Mouse (Mus musculus) embryonic stem cell, embryonic (primary cell): ENCODE data around the gene Snx18.

Experiments
- CTCF ChIA-PET, 4 experiments: fragments of 300-600 bp in 2 of 4; fragments of 350-600 bp in 2 of 4; sonication (Branson Sonifier 250); formaldehyde crosslinking; loops; one replicate each; lab custom pipeline; 2022; ENCODE audit warnings: inconsistent platforms in 2 of 4; lab: Charles Lee
- POLR2A ChIA-PET, 4 experiments: fragments of 300-600 bp in 2 of 4; fragments of 350-600 bp in 2 of 4; sonication (Branson Sonifier 250); formaldehyde crosslinking; loops; one replicate each; lab custom pipeline; 2022; ENCODE audit warnings: antibody characterized with exemption in 4 of 4, inconsistent platforms in 1 of 4; lab: Charles Lee

Snx18 gene

GRCm38 (mm10) chr13:113606741-113607358 is 11.5 kb downstream of the Snx18 start:
- ChIA-PET CTCF (interaction anchor here in 3 of 4 experiments (0.6 to 3.4 kb wide), 6 partner anchors 11 to 337 kb away, joined by 3 to 31 read pairs (median 4); partner anchors contain the start of gene Snx18 (in 2 of the 3)), POLR2A (interaction anchor here in 3 of 4 experiments (0.6 to 11.0 kb wide), 37 partner anchors 8 to 679 kb away, joined by 3 to 169 read pairs (median 5); partner anchors contain the start of genes Snx18 (in 3 of the 3), BC067074 (in 2 of the 3), Arl15 (in 1 of the 3) and Dhx29 (in 1 of the 3))

- POLR2A ChIA-PET = interaction anchor here in 3 of 4 experiments (0.7 to 11.0 kb wide), 29 partner anchors 7 to 679 kb away, joined by 3 to 169 read pairs (median 5); partner anchors contain the start of genes Snx18 (in 3 of the 3), BC067074 (in 2 of the 3), Arl15 (in 1 of the 3) and Dhx29 (in 1 of the 3)
- CTCF ChIA-PET = interaction anchor here (0.5 to 3.4 kb wide), 7 partner anchors 10 to 565 kb away, joined by 3 to 31 read pairs (median 5); partner anchors contain the start of gene Snx18 (in 2 of the 4)
Observed at GRCm38 (mm10) chr13:113606131-113606530, 12.2 kb downstream of the Snx18 start.

- ChIA-PET POLR2A (interaction anchor here in 3 of 4 experiments (0.7 to 11.0 kb wide), 27 partner anchors 8 to 678 kb away, joined by 3 to 169 read pairs (median 5); partner anchors contain the start of genes Snx18 (in 3 of the 3), BC067074 (in 2 of the 3), Arl15 (in 1 of the 3) and Dhx29 (in 1 of the 3)), CTCF (interaction anchor here (0.5 to 3.4 kb wide), 6 partner anchors 9 to 565 kb away, joined by 4 to 31 read pairs (median 5); partner anchors contain the start of gene Snx18 (in 2 of the 4))
Observed at GRCm38 (mm10) chr13:113605693-113606092, 12.7 kb downstream of the Snx18 start.

- ChIA-PET CTCF (interaction anchor here in 2 of 4 experiments (0.5 to 1.0 kb wide), 4 partner anchors 14 to 263 kb away, joined by 3 to 7 read pairs (median 6); partner anchors contain the start of gene Snx18 (in 1 of the 2)), POLR2A (interaction anchor here in 3 of 4 experiments (0.6 to 11.0 kb wide), 17 partner anchors 8 to 1010 kb away, joined by 3 to 169 read pairs (median 5); partner anchors contain the start of gene Snx18 (in 2 of the 3))
Observed at GRCm38 (mm10) chr13:113604321-113604720, 14.0 kb downstream of the Snx18 start.

GRCm38 (mm10) chr13:113602882-113603342 is 15.5 kb downstream of the Snx18 start:
- CTCF ChIA-PET = no interaction called here
- POLR2A ChIA-PET = interaction anchor here in 2 of 4 experiments (1.0 to 11.0 kb wide), 5 partner anchors 10 to 192 kb away, joined by 3 to 169 read pairs (median 3); partner anchors contain the start of genes Arl15 (in 1 of the 2) and Snx18 (in 1 of the 2)

GRCm38 (mm10) chr13:113601831-113602604 is 16.3 kb downstream of the Snx18 start:
- ChIA-PET POLR2A (interaction anchor here in 2 of 4 experiments (0.9 to 11.0 kb wide), 8 partner anchors 9 to 193 kb away, joined by 3 to 169 read pairs (median 4); partner anchors contain the start of genes Snx18 (in 2 of the 2) and Arl15 (in 1 of the 2)), CTCF (interaction anchor here in 1 of 4 experiments (0.6 kb wide), 1 partner anchor 16 kb away, joined by 3 read pairs; the partner anchor contains the start of gene Snx18)

GRCm38 (mm10) chr13:113600531-113601463 is 17.6 kb downstream of the Snx18 start:
- POLR2A ChIA-PET = interaction anchor here in 3 of 4 experiments (0.8 to 11.0 kb wide), 6 partner anchors 7 to 307 kb away, joined by 3 to 169 read pairs (median 4); partner anchors contain the start of gene Snx18 (in 3 of the 3)
- CTCF ChIA-PET = interaction anchor here in 2 of 4 experiments (0.6 to 0.7 kb wide), 2 partner anchors 16 to 17 kb away, joined by 3 to 4 read pairs; partner anchors contain the start of gene Snx18 (in 1 of the 2)

- POLR2A ChIA-PET = interaction anchor here (0.6 to 11.0 kb wide), 10 partner anchors 8 to 306 kb away, joined by 3 to 169 read pairs (median 4); partner anchors contain the start of gene Snx18 (in 3 of the 4)
- CTCF ChIA-PET = interaction anchor here in 1 of 4 experiments (0.6 to 0.7 kb wide), 2 partner anchors 15 to 16 kb away, joined by 3 to 4 read pairs; no protein-coding TSS in a partner anchor
Observed at GRCm38 (mm10) chr13:113599701-113600530, 18.4 kb downstream of the Snx18 start.

- ChIA-PET POLR2A (interaction anchor here (0.8 to 6.0 kb wide), 9 partner anchors 8 to 20 kb away, joined by 3 to 47 read pairs (median 4); partner anchors contain the start of gene Snx18 (in 1 of the 4)), CTCF (interaction anchor here in 1 of 4 experiments (0.6 kb wide), 1 partner anchor 13 kb away, joined by 5 read pairs; no protein-coding TSS in a partner anchor)
Observed at GRCm38 (mm10) chr13:113597616-113598015, 20.7 kb downstream of the Snx18 start.

GRCm38 (mm10) chr13:113596821-113597541 is 21.4 kb downstream of the Snx18 start:
- POLR2A ChIA-PET = interaction anchor here (0.6 to 6.0 kb wide), 15 partner anchors 8 to 286 kb away, joined by 3 to 47 read pairs (median 4); partner anchors contain the start of genes Arl15 (in 1 of the 4) and Snx18 (in 1 of the 4)

GRCm38 (mm10) chr13:113595987-113596386 is 22.4 kb downstream of the Snx18 start:
- CTCF ChIA-PET = no interaction called here
- POLR2A ChIA-PET = interaction anchor here (0.6 to 6.0 kb wide), 13 partner anchors 9 to 326 kb away, joined by 3 to 47 read pairs (median 3); partner anchors contain the start of genes Arl15 (in 1 of the 4) and Snx18 (in 1 of the 4)

More at GRCm38 (mm10) chr13:113596821-113597541, 21.4 kb downstream of the Snx18 start:
- CTCF ChIA-PET = interaction anchor here in 1 of 4 experiments (0.6 to 0.7 kb wide), 3 partner anchors 9 to 22 kb away, joined by 3 to 5 read pairs (median 5); partner anchors contain the start of gene Snx18

GRCm38 (mm10) chr13:113595219-113595618 is 23.1 kb downstream of the Snx18 start:
- POLR2A ChIA-PET = interaction anchor here in 2 of 4 experiments (0.8 to 6.0 kb wide), 10 partner anchors 8 to 325 kb away, joined by 3 to 47 read pairs (median 6); partner anchors contain the start of gene Snx18 (in 1 of the 2)
- CTCF ChIA-PET = no interaction called here

- ChIA-PET POLR2A (interaction anchor here in 2 of 4 experiments (1.0 to 6.0 kb wide), 10 partner anchors 9 to 26 kb away, joined by 3 to 47 read pairs (median 5); partner anchors contain the start of gene Snx18 (in 1 of the 2)), CTCF (no interaction called here)
Observed at GRCm38 (mm10) chr13:113594361-113594760, 24.0 kb downstream of the Snx18 start.

- ChIA-PET POLR2A (interaction anchor here in 2 of 4 experiments (1.0 to 6.0 kb wide), 9 partner anchors 9 to 25 kb away, joined by 3 to 47 read pairs (median 6); partner anchors contain the start of gene Snx18 (in 1 of the 2)), CTCF (no interaction called here)
Observed at GRCm38 (mm10) chr13:113593711-113594110, 24.7 kb downstream of the Snx18 start.
